Mouse (Mus musculus) embryonic facial prominence, embryonic 15.5 days (tissue): ENCODE results near the gene Aatk. TPM values are rescaled to one million over a fixed set of nuclear protein-coding genes. Genes with fewer than 3 reads are reported as not detected.

Experiments used
- ATAC-seq: fragments of 200-750 bp; cut with Nextera tagmentation; 2 replicates; pipeline ENCODE4 v1.8.0; 2017; ENCODE audit warnings: low read depth, moderate TSS enrichment; ENCODE audit not compliant: insufficient number of reproducible peaks, low FRiP score, low TSS enrichment
- H3K27ac ChIP-seq: fragments of 300-500 bp; sonication (generic); replicated peaks from 2 replicates; pipeline ENCODE4 v1.5.1; 2015; ENCODE audit warnings: mild to moderate bottlenecking, inconsistent platforms
- H3K27me3 ChIP-seq: fragments of 300-500 bp; sonication (generic); 2 replicates; pipeline ENCODE4 v1.6.1; 2015; ENCODE audit warnings: inconsistent platforms
- H3K36me3 ChIP-seq: fragments of 300-500 bp; sonication (generic); 2 replicates; pipeline ENCODE4 v1.6.1; 2015; ENCODE audit warnings: mild to moderate bottlenecking, inconsistent platforms
- H3K4me1 ChIP-seq: fragments of 300-500 bp; sonication (generic); 2 replicates; pipeline ENCODE4 v1.6.1; 2015; ENCODE audit warnings: inconsistent platforms
- H3K4me2 ChIP-seq: fragments of 300-500 bp; sonication (generic); replicated peaks from 2 replicates; pipeline ENCODE4 v1.6.1; 2015; ENCODE audit warnings: mild to moderate bottlenecking, inconsistent platforms
- H3K4me3 ChIP-seq: fragments of 300-500 bp; sonication (generic); replicated peaks from 2 replicates; pipeline ENCODE4 v1.5.1; 2015; ENCODE audit warnings: mild to moderate bottlenecking, inconsistent platforms
- H3K9ac ChIP-seq: fragments of 300-500 bp; sonication (generic); 2 replicates; pipeline ENCODE4 v1.6.1; 2015; ENCODE audit warnings: inconsistent platforms
- H3K9me3 ChIP-seq: fragments of 300-500 bp; sonication (generic); replicated peaks from 2 replicates; pipeline ENCODE4 v1.6.1; 2016; ENCODE audit warnings: inconsistent platforms
- WGBS: fragments of 180-500 bp; shearing (Covaris S2); methylation state at CpG from one replicate; pipeline ENCODE4 v1.1.7; 2015; 5-methylcytosine and 5-hydroxymethylcytosine counted together
- polyA plus RNA-seq: library from polyadenylated mRNA; unstranded; fragments of >200 nt; fragmentation: Nextera tagmentation; extraction: Ambion mirVana; gene quantifications from 2 replicates; pipeline ENCODE4 v1.2.1, GENCODE M21; 2015

Aatk gene
- polyA plus RNA-seq, 1 experiment from 2014 or later: 7.8 TPM

- WGBS: 73% methylated on average over 9 of the region's 9 CpGs
- Histone ChIP-seq H3K27ac (0 out of 2 replicates have a peak overlapping the region, but pooled peaks have one; percentile 28), H3K4me2 (no peak overlapping the region)
These were observed 60.1 kb downstream of the Aatk start for GRCm38 (mm10) chr11:119986751-119987425.

GRCm38 (mm10) chr11:119983151-119983550 lies 63.8 kb downstream of the Aatk start:
- ATAC-seq: no peak
- no peak overlapping the region for H3K4me2 ChIP-seq
- no peak overlapping the region for H3K9ac ChIP-seq
- H3K4me3 ChIP-seq: no peak overlapping the region
- WGBS: 77% methylated on average over 2 of the region's 2 CpGs
- no peaks in the 10 kb centered on the region for H3K27me3 ChIP-seq
- H3K27ac ChIP-seq: no peak overlapping the region
- no peaks in the 10 kb centered on the region for H3K9me3 ChIP-seq
- H3K4me1 ChIP-seq: peaks cover 7% of the 10 kb centered on the region
- peaks cover 43% of the 10 kb centered on the region for H3K36me3 ChIP-seq

More at GRCm38 (mm10) chr11:119986751-119987425, 60.1 kb downstream of the Aatk start:
- peaks cover 42% of the 10 kb centered on the region for H3K4me1 ChIP-seq
- ATAC-seq: no peak
- H3K4me3 ChIP-seq: no peak overlapping the region
- H3K36me3 ChIP-seq: peaks cover 32% of the 10 kb centered on the region
- no peak overlapping the region for H3K9ac ChIP-seq
- H3K27me3 ChIP-seq: no peaks in the 10 kb centered on the region
- no peaks in the 10 kb centered on the region for H3K9me3 ChIP-seq

GRCm38 (mm10) chr11:119982236-119982635 lies 64.7 kb downstream of the Aatk start:
- Histone ChIP-seq H3K4me2 (no peak overlapping the region), H3K36me3 (peaks cover 43% of the 10 kb centered on the region), H3K27ac (no peak overlapping the region), H3K4me3 (no peak overlapping the region), H3K9me3 (no peaks in the 10 kb centered on the region), H3K4me1 (no peaks in the 10 kb centered on the region), H3K27me3 (no peaks in the 10 kb centered on the region), H3K9ac (no peak overlapping the region)
- 84% methylated on average over 3 of the region's 3 CpGs for WGBS
- no peak for ATAC-seq

- no peak overlapping the region for H3K4me2 ChIP-seq
- WGBS: 73% methylated on average over 3 of the region's 3 CpGs
- no peak overlapping the region for H3K9ac ChIP-seq
These were observed 65.2 kb downstream of the Aatk start for GRCm38 (mm10) chr11:119981769-119982168.

GRCm38 (mm10) chr11:119979596-119980385 lies 67.2 kb downstream of the Aatk start:
- Histone ChIP-seq H3K9me3 (no peaks in the 10 kb centered on the region), H3K4me2 (no peak overlapping the region), H3K36me3 (peaks cover 35% of the 10 kb centered on the region), H3K27ac (no peak overlapping the region), H3K9ac (no peak overlapping the region), H3K27me3 (no peaks in the 10 kb centered on the region), H3K4me1 (no peaks in the 10 kb centered on the region), H3K4me3 (no peak overlapping the region)
- no peak for ATAC-seq
- 75% methylated on average over 10 of the region's 10 CpGs for WGBS

More at GRCm38 (mm10) chr11:119981769-119982168, 65.2 kb downstream of the Aatk start:
- H3K27me3 ChIP-seq: no peaks in the 10 kb centered on the region
- no peak overlapping the region for H3K4me3 ChIP-seq
- H3K9me3 ChIP-seq: no peaks in the 10 kb centered on the region
- no peak for ATAC-seq
- H3K36me3 ChIP-seq: peaks cover 43% of the 10 kb centered on the region
- no peak overlapping the region for H3K27ac ChIP-seq
- no peaks in the 10 kb centered on the region for H3K4me1 ChIP-seq

GRCm38 (mm10) chr11:119978701-119979100 lies 68.3 kb downstream of the Aatk start:
- Histone ChIP-seq H3K9ac (no peak overlapping the region), H3K36me3 (peaks cover 32% of the 10 kb centered on the region), H3K4me2 (no peak overlapping the region), H3K9me3 (no peaks in the 10 kb centered on the region), H3K27ac (no peak overlapping the region), H3K4me1 (no peaks in the 10 kb centered on the region), H3K27me3 (no peaks in the 10 kb centered on the region), H3K4me3 (no peak overlapping the region)
- ATAC-seq: no peak
- 91% methylated on average over 4 of the region's 4 CpGs for WGBS

GRCm38 (mm10) chr11:119975739-119976501 lies 71.0 kb downstream of the Aatk start:
- Histone ChIP-seq H3K36me3 (peaks cover 8% of the 10 kb centered on the region), H3K4me3 (no peak overlapping the region), H3K4me2 (no peak overlapping the region), H3K27ac (peak overlapping the region; percentile 49), H3K4me1 (no peaks in the 10 kb centered on the region), H3K9me3 (no peaks in the 10 kb centered on the region), H3K9ac (no peak overlapping the region), H3K27me3 (no peaks in the 10 kb centered on the region)
- WGBS: 65% methylated on average over 8 of the region's 8 CpGs
- ATAC-seq: 0 out of 2 replicates have a peak, but pooled peaks have one; percentile 52

GRCm38 (mm10) chr11:119973789-119974188 lies 73.2 kb downstream of the Aatk start:
- no peaks in the 10 kb centered on the region for H3K27me3 ChIP-seq
- no peaks in the 10 kb centered on the region for H3K4me1 ChIP-seq
- WGBS: 78% methylated on average over 4 of the region's 4 CpGs
- no peak overlapping the region for H3K4me3 ChIP-seq
- no peak overlapping the region for H3K9ac ChIP-seq
- ATAC-seq: no peak
- H3K36me3 ChIP-seq: peaks cover 21% of the 10 kb centered on the region
- H3K9me3 ChIP-seq: no peaks in the 10 kb centered on the region
- no peak overlapping the region for H3K27ac ChIP-seq
- no peak overlapping the region for H3K4me2 ChIP-seq

- no peak overlapping the region for H3K4me3 ChIP-seq
- no peak overlapping the region for H3K27ac ChIP-seq
- H3K4me1 ChIP-seq: no peaks in the 10 kb centered on the region
- peaks cover 27% of the 10 kb centered on the region for H3K36me3 ChIP-seq
- H3K9ac ChIP-seq: no peak overlapping the region
- no peaks in the 10 kb centered on the region for H3K9me3 ChIP-seq
- no peaks in the 10 kb centered on the region for H3K27me3 ChIP-seq
- no peak overlapping the region for H3K4me2 ChIP-seq
- 75% methylated on average over 12 of the region's 12 CpGs for WGBS
- ATAC-seq: no peak
These were observed 76.7 kb downstream of the Aatk start for GRCm38 (mm10) chr11:119970021-119970851.

GRCm38 (mm10) chr11:119967892-119968291 lies 79.1 kb downstream of the Aatk start:
- Histone ChIP-seq H3K9me3 (no peaks in the 10 kb centered on the region), H3K4me2 (no peak overlapping the region), H3K4me1 (no peaks in the 10 kb centered on the region), H3K27me3 (no peaks in the 10 kb centered on the region), H3K4me3 (no peak overlapping the region), H3K36me3 (peaks cover 31% of the 10 kb centered on the region), H3K9ac (no peak overlapping the region), H3K27ac (no peak overlapping the region)
- ATAC-seq: no peak
- 79% methylated on average over 2 of the region's 2 CpGs for WGBS
